Mouse (Mus musculus) hindbrain, postnatal 0 days (tissue): Measurements from ENCODE around the gene Tenm2. TPM values are rescaled to one million over a fixed set of nuclear protein-coding genes. Genes with fewer than 3 reads are reported as not detected.

Experiments
- ATAC-seq: fragments of 200-750 bp; cut with Nextera tagmentation; 2 replicates; pipeline ENCODE4 v1.8.0; 2017; ENCODE audit warnings: mild to moderate bottlenecking, moderate TSS enrichment, moderate library complexity
- DNase-seq: peaks from one replicate; pipeline ENCODE4 v3.0.0-alpha.2; 2015; ENCODE audit warnings: low spot score
- H3K27ac ChIP-seq: fragments of 300-500 bp; sonication (generic); 2 replicates; pipeline ENCODE4 v1.5.1; 2014; ENCODE audit warnings: mild to moderate bottlenecking
- H3K27me3 ChIP-seq: fragments of 300-500 bp; sonication (generic); 2 replicates; pipeline ENCODE4 v1.6.1; 2014; ENCODE audit warnings: low read length, mixed read lengths; ENCODE audit not compliant: insufficient read depth
- H3K36me3 ChIP-seq: fragments of 300-500 bp; sonication (generic); 2 replicates; pipeline ENCODE4 v1.6.1; 2014; ENCODE audit warnings: low read length, mixed read lengths; ENCODE audit not compliant: insufficient read depth
- H3K4me1 ChIP-seq: fragments of 300-500 bp; sonication (generic); 2 replicates; pipeline ENCODE4 v1.6.1; 2014; ENCODE audit warnings: antibody characterized with exemption, low read length, mixed read lengths; ENCODE audit not compliant: insufficient read depth
- H3K4me2 ChIP-seq: fragments of 300-500 bp; sonication (generic); 2 replicates; pipeline ENCODE4 v1.6.1; 2014; ENCODE audit warnings: low read depth, mild to moderate bottlenecking, low read length, moderate library complexity, mixed read lengths
- H3K4me3 ChIP-seq: fragments of 300-500 bp; sonication (generic); 2 replicates; pipeline ENCODE4 v1.5.1; 2014; ENCODE audit warnings: low read length
- H3K9ac ChIP-seq: fragments of 300-500 bp; sonication (generic); replicated peaks from 2 replicates; pipeline ENCODE4 v1.6.1; 2014; ENCODE audit warnings: mild to moderate bottlenecking, low read length, moderate library complexity, mixed read lengths
- H3K9me3 ChIP-seq: fragments of 300-500 bp; sonication (generic); 2 replicates; pipeline ENCODE4 v1.6.1; 2016; ENCODE audit warnings: low read length, mixed read lengths
- CTCF ChIP-seq: IDR thresholded peaks from 2 replicates; pipeline ENCODE4 v1.5.1; 2016; ENCODE audit warnings: antibody characterized with exemption, control low read depth, low read depth
- WGBS: fragments of 180-500 bp; shearing (Covaris S2); extraction: QIAGEN DNeasy Blood & Tissue Kit; methylation state at CpG from one replicate; pipeline ENCODE4 v1.1.7; 2014; 5-methylcytosine and 5-hydroxymethylcytosine counted together
- polyA plus RNA-seq: library from polyadenylated mRNA; unstranded; fragments of >200 nt; fragmentation: Nextera tagmentation; extraction: Ambion mirVana; gene quantifications from 2 replicates; pipeline ENCODE4 v1.2.1, GENCODE M21; 2015
- total RNA-seq: library from RNA; depleted of rRNA; stranded (reverse); fragments of >200 nt; gene quantifications from 2 replicates; pipeline ENCODE4 v1.2.3, GENCODE M21; 2014; rRNA removed

The Tenm2 gene
- total RNA-seq (78.0 and 81.8 TPM in 2 replicates), polyA plus RNA-seq (30.1 and 31.3 TPM in 2 replicates)

GRCm38 (mm10) chr11:37235914-37236600 lies at the start of gene Tenm2:
TSS of gene Tenm2 (minus strand) at chr11:37235964.
- TF ChIP-seq CTCF, result 0 out of 2 replicates have a peak, but pooled peaks have one; percentile 7
- under 1% methylated on average over 54 of the region's 59 CpGs for WGBS
- Histone ChIP-seq H3K9ac (peak within 1 kb of the TSS; percentile 78), H3K4me3 (peak within 1 kb of the TSS; percentile 69), H3K4me1 (no peaks in the 10 kb centered on the region), H3K36me3 (no peaks in the 10 kb centered on the region), H3K4me2 (peak within 1 kb of the TSS; percentile 95), H3K27ac (peak within 1 kb of the TSS; percentile 95), H3K27me3 (no peaks in the 10 kb centered on the region), H3K9me3 (no peaks in the 10 kb centered on the region)
- DNase-seq (peak; percentile 91), ATAC-seq (peak; percentile 96)

- no peak overlapping the region for H3K4me2 ChIP-seq
- no peak overlapping the region for H3K9ac ChIP-seq
- no peak for DNase-seq
- 82% methylated on average over 2 of the region's 2 CpGs for WGBS
- no peak overlapping the region for H3K4me3 ChIP-seq
- H3K36me3 ChIP-seq, result no peaks in the 10 kb centered on the region
- TF ChIP-seq CTCF, result no peak
- H3K4me1 ChIP-seq, result no peaks in the 10 kb centered on the region
- H3K9me3 ChIP-seq, result 0 out of 2 replicates have a peak, but pooled peaks cover 2% of the 10 kb centered on the region
- H3K27me3 ChIP-seq, result no peaks in the 10 kb centered on the region
- no peak for ATAC-seq
- H3K27ac ChIP-seq, result no peak overlapping the region
These were observed 49.4 kb upstream of the Tenm2 start for GRCm38 (mm10) chr11:37285186-37285585.

DNA sequence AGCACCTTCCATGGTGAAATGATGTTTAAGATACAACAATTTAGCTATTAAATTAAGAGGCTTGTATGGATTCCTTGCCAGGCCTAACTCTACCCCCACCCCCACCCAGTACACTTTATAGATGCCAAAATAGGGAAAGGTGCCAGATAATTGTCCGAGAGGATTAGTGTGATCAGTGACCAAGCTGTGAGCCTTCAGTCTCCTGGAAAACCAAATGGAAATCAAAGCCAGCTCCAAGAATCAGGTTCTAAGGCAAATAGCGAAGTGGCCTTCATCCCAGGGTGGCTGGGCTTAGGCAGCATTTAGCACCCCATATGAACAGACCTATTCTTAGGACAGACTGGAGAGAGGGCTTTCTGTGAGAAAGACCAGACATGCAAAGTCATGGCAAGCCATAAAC lies 13.0 kb upstream of the Tenm2 start:
- H3K27me3 ChIP-seq, result no peaks in the 10 kb centered on the region
- H3K4me1 ChIP-seq, result no peaks in the 10 kb centered on the region
- H3K27ac ChIP-seq, result no peak overlapping the region
- H3K9me3 ChIP-seq, result no peaks in the 10 kb centered on the region
- ATAC-seq (no peak), DNase-seq (peak; percentile 43)
- no peak overlapping the region for H3K4me2 ChIP-seq
- 60% methylated on average over 2 of the region's 2 CpGs for WGBS
- no peak overlapping the region for H3K4me3 ChIP-seq
- no peak for TF ChIP-seq CTCF
- H3K36me3 ChIP-seq, result no peaks in the 10 kb centered on the region
- no peak overlapping the region for H3K9ac ChIP-seq

DNA sequence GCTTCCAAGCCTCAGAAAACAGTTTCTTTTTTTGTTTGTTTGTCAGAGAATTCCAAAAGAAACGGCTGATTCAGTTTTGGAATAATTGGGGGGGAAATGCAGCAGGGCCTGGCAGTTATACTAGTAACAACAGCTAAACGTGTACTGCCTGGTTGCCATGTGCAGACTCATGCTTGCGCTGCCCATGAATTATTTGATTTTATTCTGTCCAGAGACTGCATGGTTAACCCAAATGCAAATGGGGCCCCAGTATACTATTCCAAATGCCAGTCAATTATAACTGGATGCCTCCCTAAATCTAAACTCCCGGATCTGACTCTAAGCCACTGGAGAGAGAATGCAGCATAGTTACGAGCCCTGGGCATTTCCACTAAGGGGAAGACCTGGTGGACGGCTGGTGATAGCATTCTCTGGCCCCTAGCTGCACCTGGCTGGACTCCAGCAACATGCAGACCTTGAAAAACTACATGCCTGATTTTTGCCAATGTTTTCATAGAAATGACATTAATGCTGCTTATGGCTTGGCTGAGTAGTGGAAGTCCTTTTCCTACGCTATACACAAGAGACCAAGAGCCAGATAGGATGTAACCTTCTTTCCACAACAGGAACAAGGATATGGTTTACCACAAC lies 1.4 kb upstream of the Tenm2 start:
- no peaks in the 10 kb centered on the region for H3K36me3 ChIP-seq
- WGBS, result 16% methylated on average over 7 of the region's 7 CpGs
- peak overlapping the region; percentile 95 for H3K27ac ChIP-seq
- peak overlapping the region; percentile 95 for H3K4me2 ChIP-seq
- H3K27me3 ChIP-seq, result no peaks in the 10 kb centered on the region
- peak; percentile 54 for DNase-seq
- TF ChIP-seq CTCF, result no peak
- peak overlapping the region; percentile 78 for H3K9ac ChIP-seq
- H3K4me1 ChIP-seq, result no peaks in the 10 kb centered on the region
- no peaks in the 10 kb centered on the region for H3K9me3 ChIP-seq
- peak overlapping the region; percentile 69 for H3K4me3 ChIP-seq
- peak; percentile 53 for ATAC-seq

GRCm38 (mm10) chr11:37236601-37237083 lies 878 bp upstream of the Tenm2 start:
- WGBS, result under 1% methylated on average over 31 of the region's 31 CpGs
- peak overlapping the region; percentile 95 for H3K27ac ChIP-seq
- ATAC-seq (peak; percentile 87), DNase-seq (peak; percentile 71)
- H3K4me1 ChIP-seq, result no peaks in the 10 kb centered on the region
- peak overlapping the region; percentile 95 for H3K4me2 ChIP-seq
- H3K9ac ChIP-seq, result peak overlapping the region; percentile 78
- peak overlapping the region; percentile 69 for H3K4me3 ChIP-seq
- no peak; the same call in 1 of the 2 replicates for TF ChIP-seq CTCF
- no peaks in the 10 kb centered on the region for H3K27me3 ChIP-seq
- H3K9me3 ChIP-seq, result no peaks in the 10 kb centered on the region
- no peaks in the 10 kb centered on the region for H3K36me3 ChIP-seq

GRCm38 (mm10) chr11:37235021-37235795 lies 556 bp downstream of the Tenm2 start:
- DNase-seq, result peak; percentile 36
- H3K9me3 ChIP-seq, result no peaks in the 10 kb centered on the region
- peak overlapping the region; percentile 69 for H3K4me3 ChIP-seq
- no peak for TF ChIP-seq CTCF
- no peaks in the 10 kb centered on the region for H3K27me3 ChIP-seq
- H3K4me1 ChIP-seq, result no peaks in the 10 kb centered on the region
- 4% methylated on average over 18 of the region's 18 CpGs for WGBS
- H3K4me2 ChIP-seq, result peak overlapping the region; percentile 95
- peak overlapping the region; percentile 95 for H3K27ac ChIP-seq
- peak overlapping the region; percentile 78 for H3K9ac ChIP-seq
- ATAC-seq, result no peak
- H3K36me3 ChIP-seq, result no peaks in the 10 kb centered on the region
